Mouse (Mus musculus) kidney, embryonic 16.5 days (tissue): ENCODE data around the gene Spice1. TPM values are rescaled to one million over a fixed set of nuclear protein-coding genes. Genes with fewer than 3 reads are reported as not detected.
A peak's percentile ranks its signal among the peaks of the same experiment; 100 is the strongest.

ENCODE experiments used
- ATAC-seq: fragments of 200-750 bp; cut with Nextera tagmentation; 2 replicates; pipeline ENCODE4 v1.8.0; 2017; ENCODE audit warnings: moderate TSS enrichment; ENCODE audit not compliant: low FRiP score, low TSS enrichment
- H3K27ac ChIP-seq: fragments of 300-500 bp; sonication (generic); 2 replicates; pipeline ENCODE4 v1.5.1; 2014; ENCODE audit warnings: low read length
- H3K27me3 ChIP-seq: fragments of 300-500 bp; sonication (generic); 2 replicates; pipeline ENCODE4 v1.6.1; 2014; ENCODE audit warnings: low read length, control low read depth, mixed read lengths; ENCODE audit not compliant: insufficient read depth
- H3K36me3 ChIP-seq: fragments of 300-500 bp; sonication (generic); 2 replicates; pipeline ENCODE4 v1.6.1; 2014; ENCODE audit warnings: low read length, control low read depth, mixed read lengths; ENCODE audit not compliant: insufficient read depth
- H3K4me1 ChIP-seq: fragments of 300-500 bp; sonication (generic); 2 replicates; pipeline ENCODE4 v1.6.1; 2014; ENCODE audit warnings: low read length, control low read depth, mixed read lengths; ENCODE audit not compliant: insufficient read depth
- H3K4me2 ChIP-seq: fragments of 300-500 bp; sonication (generic); replicated peaks from 2 replicates; pipeline ENCODE4 v1.6.1; 2014; ENCODE audit warnings: low read depth, low read length
- H3K4me3 ChIP-seq: fragments of 300-500 bp; sonication (generic); 2 replicates; pipeline ENCODE4 v1.5.1; 2014; ENCODE audit warnings: mild to moderate bottlenecking, low read length
- H3K9ac ChIP-seq: fragments of 300-500 bp; sonication (generic); replicated peaks from 2 replicates; pipeline ENCODE4 v1.6.1; 2014; ENCODE audit warnings: low read length
- H3K9me3 ChIP-seq: fragments of 300-500 bp; sonication (generic); 2 replicates; pipeline ENCODE4 v1.6.1; 2016; ENCODE audit warnings: low read length, control low read depth
- WGBS: fragments of 180-500 bp; shearing (Covaris S2); extraction: QIAGEN DNeasy Blood & Tissue Kit; methylation state at CpG from one replicate; pipeline ENCODE4 v1.1.7; 2014; 5-methylcytosine and 5-hydroxymethylcytosine counted together
- polyA plus RNA-seq: library from polyadenylated mRNA; unstranded; fragments of >200 nt; fragmentation: Nextera tagmentation; extraction: Ambion mirVana; gene quantifications from 2 replicates; pipeline ENCODE4 v1.2.1, GENCODE M21; 2015

Gene Spice1
- 28.0 and 33.9 TPM in 2 replicates for polyA plus RNA-seq

- H3K4me1 ChIP-seq, result peaks cover 11% of the 10 kb centered on the region
- peak; percentile 99 for ATAC-seq
These were observed at the start of gene Spice1 for GRCm38 (mm10) chr16:44347071-44347901. Gene Spice1, plus strand, starts transcription at chr16:44347121.

GRCm38 (mm10) chr16:44299438-44300093 lies 47.4 kb upstream of the Spice1 start:
- 82% methylated on average over 20 of the region's 20 CpGs for WGBS
- H3K27me3 ChIP-seq, result no peaks in the 10 kb centered on the region
- no peak overlapping the region for H3K4me2 ChIP-seq
- H3K4me3 ChIP-seq, result no peak overlapping the region
- H3K36me3 ChIP-seq, result no peaks in the 10 kb centered on the region
- no peak overlapping the region for H3K9ac ChIP-seq
- no peak overlapping the region for H3K27ac ChIP-seq
- H3K9me3 ChIP-seq, result peaks cover 6% of the 10 kb centered on the region; the same call in 1 of the 2 replicates
- no peak for ATAC-seq
- no peaks in the 10 kb centered on the region for H3K4me1 ChIP-seq

More at GRCm38 (mm10) chr16:44347071-44347901, at the start of gene Spice1:
- peak within 1 kb of the TSS; percentile 94 for H3K27ac ChIP-seq
- H3K27me3 ChIP-seq, result no peaks in the 10 kb centered on the region
- no peaks in the 10 kb centered on the region for H3K9me3 ChIP-seq
- peak within 1 kb of the TSS; percentile 85 for H3K9ac ChIP-seq
- peak within 1 kb of the TSS; percentile 65 for H3K4me3 ChIP-seq
- no peaks in the 10 kb centered on the region for H3K36me3 ChIP-seq
- H3K4me2 ChIP-seq, result peak within 1 kb of the TSS; percentile 87
- WGBS, result under 1% methylated on average over 66 of the region's 67 CpGs

GRCm38 (mm10) chr16:44302126-44302892 lies 44.6 kb upstream of the Spice1 start:
- no peak for ATAC-seq
- Histone ChIP-seq H3K27ac (no peak overlapping the region), H3K27me3 (no peaks in the 10 kb centered on the region), H3K4me2 (0 out of 2 replicates have a peak overlapping the region, but pooled peaks have one; percentile 11), H3K9me3 (peaks cover 6% of the 10 kb centered on the region; the same call in 1 of the 2 replicates), H3K4me3 (no peak overlapping the region), H3K36me3 (no peaks in the 10 kb centered on the region), H3K9ac (no peak overlapping the region), H3K4me1 (no peaks in the 10 kb centered on the region)
- 53% methylated on average over 10 of the region's 10 CpGs for WGBS

GRCm38 (mm10) chr16:44303822-44304221 lies 43.1 kb upstream of the Spice1 start:
- WGBS, result 70% methylated on average over 2 of the region's 2 CpGs
- Histone ChIP-seq H3K4me1 (no peaks in the 10 kb centered on the region), H3K4me2 (no peak overlapping the region), H3K9me3 (peaks cover 6% of the 10 kb centered on the region; the same call in 1 of the 2 replicates), H3K27me3 (no peaks in the 10 kb centered on the region), H3K4me3 (no peak overlapping the region), H3K36me3 (no peaks in the 10 kb centered on the region), H3K27ac (no peak overlapping the region), H3K9ac (no peak overlapping the region)
- ATAC-seq, result no peak

GRCm38 (mm10) chr16:44305606-44306005 lies 41.3 kb upstream of the Spice1 start:
- no peak overlapping the region for H3K27ac ChIP-seq
- no peak for ATAC-seq
- no peak overlapping the region for H3K4me2 ChIP-seq
- H3K4me1 ChIP-seq, result no peaks in the 10 kb centered on the region
- H3K36me3 ChIP-seq, result no peaks in the 10 kb centered on the region
- H3K9ac ChIP-seq, result no peak overlapping the region
- no peak overlapping the region for H3K4me3 ChIP-seq
- H3K9me3 ChIP-seq, result no peaks in the 10 kb centered on the region
- WGBS, result 47% methylated on average over 3 of the region's 3 CpGs
- H3K27me3 ChIP-seq, result no peaks in the 10 kb centered on the region

GRCm38 (mm10) chr16:44313422-44313821 lies 33.5 kb upstream of the Spice1 start:
- Histone ChIP-seq H3K9me3 (no peaks in the 10 kb centered on the region), H3K9ac (no peak overlapping the region), H3K4me1 (no peaks in the 10 kb centered on the region), H3K4me2 (no peak overlapping the region), H3K27ac (no peak overlapping the region), H3K36me3 (no peaks in the 10 kb centered on the region), H3K4me3 (no peak overlapping the region), H3K27me3 (no peaks in the 10 kb centered on the region)
- WGBS, result 52% methylated on average over 4 of the region's 4 CpGs
- ATAC-seq, result no peak

- H3K27me3 ChIP-seq, result no peaks in the 10 kb centered on the region
- no peaks in the 10 kb centered on the region for H3K9me3 ChIP-seq
- no peaks in the 10 kb centered on the region; the same call in 1 of the 2 replicates for H3K4me1 ChIP-seq
- 85% methylated on average over 4 of the region's 4 CpGs for WGBS
- H3K4me2 ChIP-seq, result no peak overlapping the region
- no peak overlapping the region for H3K4me3 ChIP-seq
- H3K27ac ChIP-seq, result no peak overlapping the region
- no peak for ATAC-seq
- H3K36me3 ChIP-seq, result no peaks in the 10 kb centered on the region
- no peak overlapping the region for H3K9ac ChIP-seq
These were observed 30.6 kb upstream of the Spice1 start for GRCm38 (mm10) chr16:44316350-44316749.

GRCm38 (mm10) chr16:44320232-44320631 lies 26.7 kb upstream of the Spice1 start:
- 76% methylated on average over 3 of the region's 3 CpGs for WGBS

GRCm38 (mm10) chr16:44328644-44329043 lies 18.3 kb upstream of the Spice1 start:
- H3K9ac ChIP-seq, result no peak overlapping the region
- H3K4me3 ChIP-seq, result no peak overlapping the region
- H3K4me2 ChIP-seq, result no peak overlapping the region
- no peak overlapping the region for H3K27ac ChIP-seq
- peaks cover 19% of the 10 kb centered on the region for H3K27me3 ChIP-seq
- no peak for ATAC-seq
- peaks cover 5% of the 10 kb centered on the region; the same call in 1 of the 2 replicates for H3K9me3 ChIP-seq
- H3K4me1 ChIP-seq, result peaks cover 10% of the 10 kb centered on the region
- 45% methylated on average over 4 of the region's 4 CpGs for WGBS
- H3K36me3 ChIP-seq, result no peaks in the 10 kb centered on the region

More at GRCm38 (mm10) chr16:44320232-44320631, 26.7 kb upstream of the Spice1 start:
- H3K4me1 ChIP-seq, result no peaks in the 10 kb centered on the region; the same call in 1 of the 2 replicates
- no peak overlapping the region for H3K27ac ChIP-seq
- no peaks in the 10 kb centered on the region for H3K27me3 ChIP-seq
- H3K4me2 ChIP-seq, result no peak overlapping the region
- no peaks in the 10 kb centered on the region for H3K36me3 ChIP-seq
- no peak overlapping the region for H3K4me3 ChIP-seq
- H3K9ac ChIP-seq, result no peak overlapping the region
- no peak; the same call in 1 of the 2 replicates for ATAC-seq
- H3K9me3 ChIP-seq, result no peaks in the 10 kb centered on the region
